Mouse (Mus musculus) E14TG2a.4 (cell line): ENCODE results near the gene Paqr7.

ENCODE experiments used
- H3K27me3 ChIP-seq: 2 replicates; pipeline ENCODE4 v1.6.1; 2014; ENCODE audit warnings: low read length, control low read depth; ENCODE audit not compliant: insufficient read depth
- H3K36me3 ChIP-seq: 2 replicates; pipeline ENCODE4 v1.6.1; 2014; ENCODE audit warnings: low read length, control low read depth; ENCODE audit not compliant: insufficient read depth
- H3K4me1 ChIP-seq: replicated peaks from 2 replicates; pipeline ENCODE4 v1.6.1; 2014; ENCODE audit warnings: low read depth, low read length, control low read depth
- H3K4me3 ChIP-seq: replicated peaks from 2 replicates; pipeline ENCODE4 v1.5.1; 2014; ENCODE audit warnings: mild to moderate bottlenecking, low read length
- H3K9me3 ChIP-seq: 2 replicates; pipeline ENCODE4 v1.6.1; 2014; ENCODE audit warnings: low read length, control low read depth
- CTCF ChIP-seq: conservative IDR thresholded peaks from 2 replicates; pipeline ENCODE4 v1.5.1; 2014; ENCODE audit warnings: low read length
- NANOG ChIP-seq: IDR thresholded peaks from 2 replicates; pipeline ENCODE4 v1.6.1; 2014; ENCODE audit warnings: borderline replicate concordance, low read length, mixed read lengths
- POU5F1 ChIP-seq: IDR thresholded peaks from 2 replicates; pipeline ENCODE4 v1.6.1; 2014; ENCODE audit warnings: low read length, borderline replicate concordance

Gene Paqr7

GRCm38 (mm10) chr4:134558570-134559113 lies 62.1 kb downstream of the Paqr7 start:
- Histone ChIP-seq H3K27me3 (no peaks in the 10 kb centered on the region), H3K36me3 (no peaks in the 10 kb centered on the region), H3K4me3 (no peak overlapping the region), H3K9me3 (no peaks in the 10 kb centered on the region), H3K4me1 (peaks cover 14% of the 10 kb centered on the region)
- TF ChIP-seq CTCF (no peak), POU5F1 (no peak), NANOG (no peak)

GRCm38 (mm10) chr4:134559154-134559553 lies 62.7 kb downstream of the Paqr7 start:
- Histone ChIP-seq H3K9me3 (no peaks in the 10 kb centered on the region), H3K4me1 (peaks cover 14% of the 10 kb centered on the region), H3K27me3 (no peaks in the 10 kb centered on the region), H3K4me3 (no peak overlapping the region), H3K36me3 (no peaks in the 10 kb centered on the region)
- no peak for TF ChIP-seq POU5F1
- no peak for TF ChIP-seq CTCF
- no peak for TF ChIP-seq NANOG
